Mouse (Mus musculus): ENCODE measurements around the gene Zkscan6.

Gene Zkscan6

DNA sequence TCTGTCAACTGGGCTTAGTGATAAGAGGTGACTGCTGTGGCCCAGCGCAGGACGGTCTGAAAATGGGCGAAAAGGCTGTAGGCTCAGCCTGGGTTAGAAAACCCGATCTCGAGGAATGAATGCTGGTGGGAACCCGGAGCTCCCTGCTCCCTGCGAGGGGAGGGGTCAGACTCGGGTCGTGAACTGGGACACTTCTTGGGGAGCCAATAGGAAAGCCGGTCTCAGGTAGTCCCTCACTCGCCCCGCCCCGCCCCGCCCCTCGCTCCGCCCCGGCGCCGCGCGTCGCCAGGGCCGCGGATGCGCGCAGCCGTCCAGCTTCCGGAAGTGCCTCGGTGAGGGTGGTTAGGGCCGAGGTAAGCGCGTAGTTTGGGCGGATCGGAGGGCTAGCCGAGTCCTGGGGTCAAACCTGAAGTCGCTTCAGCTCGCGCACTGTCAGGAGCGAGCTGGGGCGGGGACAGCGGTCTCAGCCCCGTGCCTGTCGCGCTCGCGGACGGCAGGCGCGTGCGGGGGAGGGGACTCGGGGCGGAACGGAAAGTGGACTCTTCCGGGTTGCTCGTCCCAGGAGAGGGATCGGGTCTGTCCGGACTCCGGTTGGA is at the start of gene Zkscan6:
Gene Zkscan6, plus strand, starts transcription at position 267 of the 596 bp plus-strand sequence.
- DNase-seq (ENCODE audit: extremely low spot score), result peak; percentile 98

DNA sequence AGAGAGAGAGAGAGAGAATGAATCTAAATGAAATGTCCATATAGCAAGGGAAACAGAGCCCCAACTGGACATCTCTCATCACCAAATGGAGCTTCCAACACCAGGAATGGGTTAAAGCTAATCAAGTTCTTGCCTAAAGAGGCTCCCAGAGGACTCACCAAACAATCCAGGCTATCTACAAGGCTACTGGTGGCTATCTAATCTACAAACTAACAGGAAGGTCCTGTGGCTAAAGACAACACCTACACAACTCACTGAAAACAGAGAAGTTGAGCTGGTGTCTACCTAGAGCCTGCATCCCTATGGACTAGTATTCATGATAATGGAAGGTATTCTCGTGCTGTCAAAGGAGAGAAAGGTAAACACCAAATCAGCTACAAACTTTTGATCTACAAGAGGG is 47.6 kb upstream of the Zkscan6 start:
- no peak for DNase-seq (ENCODE audit: extremely low spot score)

DNA sequence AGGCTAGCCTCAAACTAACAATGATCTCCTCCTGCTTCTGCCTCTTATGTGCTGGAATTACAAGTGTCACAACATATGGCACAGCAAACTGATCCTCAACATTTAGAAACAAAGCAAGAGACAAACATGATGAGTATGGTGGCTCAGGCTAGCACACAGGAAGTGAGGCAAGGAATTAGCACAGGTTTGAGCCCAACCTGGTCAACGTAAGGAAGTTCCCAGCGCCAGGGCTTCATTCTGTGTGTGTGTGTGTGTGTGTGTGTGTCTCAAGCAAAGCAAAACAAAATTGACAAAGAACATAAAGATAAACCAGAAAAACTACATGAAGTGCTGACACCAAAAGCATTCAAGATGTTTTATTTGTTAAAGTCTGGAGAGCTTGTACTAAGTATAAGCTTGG is 46.1 kb upstream of the Zkscan6 start:
- DNase-seq (ENCODE audit: extremely low spot score), result no peak

DNA sequence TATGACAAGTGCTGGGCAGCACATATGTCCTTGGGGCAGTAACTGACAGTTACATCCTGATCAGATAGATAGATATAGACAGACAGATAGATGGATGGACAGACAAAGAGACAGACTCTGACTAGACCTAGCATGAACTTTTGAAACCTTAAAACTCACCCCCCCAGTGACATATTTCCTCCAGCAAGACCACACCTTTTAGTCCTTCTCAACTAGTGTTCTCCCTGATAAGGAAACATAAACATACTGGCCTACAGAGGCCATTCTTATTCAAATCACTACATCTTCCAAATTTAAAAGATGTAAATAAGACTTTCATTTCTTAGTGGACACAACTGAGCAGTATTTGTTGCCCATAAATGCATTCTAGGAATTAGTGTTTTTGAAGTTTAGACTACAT is 38.5 kb upstream of the Zkscan6 start:
- DNase-seq (ENCODE audit: extremely low spot score), result no peak

DNA sequence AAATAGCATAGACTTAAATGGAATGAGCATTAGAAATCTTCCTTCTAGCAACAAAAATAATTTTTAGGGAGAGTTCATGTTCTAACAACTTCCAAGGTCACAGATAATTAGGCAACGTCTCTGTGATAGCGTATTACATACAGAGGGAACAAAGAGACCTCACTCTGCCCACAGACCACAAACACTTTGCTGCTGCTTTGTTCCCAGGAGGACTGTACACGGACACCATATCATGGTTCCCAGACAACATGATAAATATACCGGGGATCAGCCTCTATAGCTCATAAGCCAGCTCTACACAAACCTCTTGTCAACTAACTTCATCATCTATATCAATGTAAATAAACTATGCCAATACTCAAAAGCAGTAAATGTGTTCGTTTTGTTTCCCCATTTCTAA is 37.0 kb upstream of the Zkscan6 start:
- no peak for DNase-seq (ENCODE audit: extremely low spot score)

DNA sequence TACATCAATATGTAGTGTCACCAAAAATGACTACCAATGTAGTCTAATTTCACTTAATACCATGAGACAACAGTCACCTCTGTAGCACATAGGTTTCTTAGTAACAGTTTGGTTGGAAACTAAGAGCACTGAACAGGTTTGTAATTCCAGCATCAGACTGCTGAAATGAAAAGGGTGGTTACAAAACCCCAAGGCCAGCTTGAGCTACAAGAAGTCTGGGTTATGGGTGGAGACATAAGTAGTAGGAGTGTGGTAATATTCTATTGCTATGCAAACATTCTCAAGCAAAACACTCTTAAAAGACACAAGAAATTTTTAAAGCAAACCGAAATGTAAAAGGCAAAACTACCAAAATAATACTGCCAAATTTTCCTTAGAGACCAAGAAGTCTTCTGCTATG is 35.4 kb upstream of the Zkscan6 start:
- DNase-seq (ENCODE audit: extremely low spot score), result no peak

DNA sequence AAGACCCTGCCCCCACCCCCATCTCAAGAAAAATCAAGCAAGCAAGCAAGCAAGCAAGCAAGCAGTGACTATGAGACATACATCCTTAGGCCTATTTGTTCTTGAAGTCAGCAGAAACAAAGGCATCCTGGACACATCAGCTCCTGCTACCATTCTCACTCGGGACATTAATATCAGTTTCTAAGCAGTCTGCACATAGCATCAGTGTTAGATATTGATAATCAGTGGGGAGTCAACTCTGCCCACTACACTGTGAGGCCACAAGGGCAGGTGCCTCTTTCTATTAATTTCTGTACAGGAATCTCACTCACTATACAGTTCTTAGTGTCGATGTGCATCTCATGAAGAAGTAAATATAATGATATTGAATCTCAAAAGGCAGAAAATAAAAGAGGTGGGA is 33.4 kb upstream of the Zkscan6 start:
- no peak for DNase-seq (ENCODE audit: extremely low spot score)

DNA sequence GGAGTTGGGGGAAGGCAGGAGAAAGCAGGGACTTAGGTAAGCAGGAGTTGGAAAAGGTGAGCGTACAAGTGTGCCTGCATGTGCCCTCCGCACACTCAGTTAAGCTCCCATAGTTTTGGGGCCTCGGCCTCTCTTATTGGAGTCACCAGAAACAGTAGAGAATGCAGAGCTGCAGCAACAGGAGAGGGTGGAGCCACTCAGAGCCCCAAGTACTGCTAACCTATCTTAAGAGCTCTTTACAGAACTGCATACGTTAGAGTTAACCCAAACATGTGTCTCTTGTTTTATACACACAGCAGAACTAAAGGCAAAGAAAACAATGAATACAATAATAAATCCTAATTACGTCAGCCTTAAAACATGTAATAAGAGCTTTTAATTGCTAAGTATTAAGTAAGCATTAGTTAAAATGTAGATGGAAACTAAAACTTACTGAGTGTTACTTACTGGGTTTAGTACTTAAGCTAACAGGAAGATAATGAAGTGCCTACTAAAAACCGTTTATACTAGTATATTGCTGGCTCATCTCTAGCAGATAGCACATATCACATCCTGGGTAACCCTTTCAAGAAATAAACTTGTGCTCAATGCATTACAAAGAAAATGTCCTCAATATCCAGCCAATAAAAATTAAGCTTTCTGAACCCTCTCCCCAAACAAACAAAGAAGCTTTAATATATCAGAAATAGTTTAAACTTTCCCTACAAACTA is 32.9 kb upstream of the Zkscan6 start:
- no peak for DNase-seq (ENCODE audit: extremely low spot score)

DNA sequence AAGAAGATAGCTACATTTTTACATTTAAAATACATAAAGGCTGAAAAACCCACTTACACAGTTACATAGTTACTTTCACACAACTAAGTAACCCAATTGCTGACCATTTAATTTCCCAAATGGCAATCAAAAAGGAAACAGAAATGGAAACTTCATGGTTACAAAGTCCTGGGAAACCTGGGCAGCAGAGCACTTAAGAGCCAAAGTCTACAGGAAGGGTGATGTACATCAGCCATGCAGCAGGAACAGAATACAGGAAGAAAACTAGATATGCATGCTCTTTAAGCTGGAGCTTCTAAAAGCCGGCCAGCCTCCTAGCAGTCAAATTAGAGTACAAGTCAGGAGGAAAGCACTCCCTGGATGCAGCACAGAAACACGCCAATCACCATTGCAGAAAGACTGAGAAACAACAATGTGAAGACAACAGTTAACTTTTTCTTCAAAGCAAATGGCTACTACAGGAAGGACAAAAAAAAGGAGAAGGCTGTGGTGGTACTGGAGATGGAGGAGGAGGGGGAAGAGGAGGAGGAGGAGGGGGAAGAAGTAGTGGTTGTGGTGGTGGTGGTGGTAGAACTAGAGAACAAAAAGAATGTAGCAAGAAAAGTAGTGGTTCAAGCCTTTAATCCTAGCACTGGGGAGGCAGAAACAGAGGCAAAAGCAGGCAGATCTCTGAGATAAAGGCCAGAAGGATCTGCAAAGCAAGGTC is 29.9 kb upstream of the Zkscan6 start:
- no peak for DNase-seq (ENCODE audit: extremely low spot score)

DNA sequence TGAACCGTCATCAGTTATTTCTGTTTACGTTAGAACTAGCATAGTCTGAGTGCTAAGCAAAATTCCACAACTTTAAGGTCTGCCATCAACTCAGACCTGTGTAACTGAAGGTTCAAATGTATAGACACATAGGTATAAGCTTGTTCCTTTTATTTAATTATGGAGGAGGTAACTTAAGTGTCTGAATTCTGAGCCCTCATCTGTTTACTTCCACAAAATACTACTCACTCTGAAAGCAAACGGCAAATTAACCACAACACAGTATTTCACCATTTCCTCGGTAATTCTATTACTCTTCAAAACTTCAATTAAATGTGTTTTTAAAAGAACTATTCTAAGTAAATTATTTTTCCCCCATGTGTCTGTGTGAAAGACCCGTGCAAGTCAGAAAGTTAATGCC is 29.2 kb upstream of the Zkscan6 start:
- DNase-seq (ENCODE audit: extremely low spot score), result no peak

DNA sequence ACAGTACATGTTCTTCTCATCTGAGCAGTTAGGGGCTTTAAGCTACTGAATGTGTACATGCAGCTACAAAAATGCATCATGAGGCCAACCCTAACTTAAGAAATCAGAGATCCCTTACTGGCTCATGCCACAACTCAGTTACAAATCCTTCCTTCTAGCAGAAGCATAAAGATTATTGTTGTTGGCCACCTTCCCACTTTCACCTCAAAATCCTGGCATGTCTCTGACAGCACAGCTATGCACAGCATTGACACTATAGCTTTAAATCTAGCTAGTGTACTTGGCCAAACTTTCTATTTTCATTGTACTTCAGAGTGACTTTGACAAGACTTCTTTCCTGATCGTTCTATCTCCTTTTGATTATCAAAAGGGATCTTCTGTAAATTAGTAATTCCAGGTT is 27.9 kb upstream of the Zkscan6 start:
- DNase-seq (ENCODE audit: extremely low spot score), result no peak

DNA sequence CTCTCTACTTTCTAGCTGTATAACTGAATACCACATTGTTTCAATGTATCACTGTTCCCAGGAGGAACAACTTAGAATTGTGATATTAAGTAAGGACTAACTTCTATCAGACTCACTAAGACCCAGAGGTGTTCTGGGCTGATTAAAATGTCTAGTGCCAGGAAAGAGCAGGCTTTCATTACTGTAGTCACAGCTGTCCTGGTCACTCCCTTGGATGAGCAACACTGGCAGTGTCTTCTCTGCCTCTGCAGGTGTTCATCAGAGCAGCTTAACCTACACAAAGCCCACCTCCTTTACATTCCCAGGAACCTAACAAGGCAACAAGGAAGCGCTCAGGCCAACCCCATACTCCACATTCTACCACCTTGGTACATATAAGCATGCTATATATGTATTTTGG is 27.4 kb upstream of the Zkscan6 start:
- no peak for DNase-seq (ENCODE audit: extremely low spot score)

DNA sequence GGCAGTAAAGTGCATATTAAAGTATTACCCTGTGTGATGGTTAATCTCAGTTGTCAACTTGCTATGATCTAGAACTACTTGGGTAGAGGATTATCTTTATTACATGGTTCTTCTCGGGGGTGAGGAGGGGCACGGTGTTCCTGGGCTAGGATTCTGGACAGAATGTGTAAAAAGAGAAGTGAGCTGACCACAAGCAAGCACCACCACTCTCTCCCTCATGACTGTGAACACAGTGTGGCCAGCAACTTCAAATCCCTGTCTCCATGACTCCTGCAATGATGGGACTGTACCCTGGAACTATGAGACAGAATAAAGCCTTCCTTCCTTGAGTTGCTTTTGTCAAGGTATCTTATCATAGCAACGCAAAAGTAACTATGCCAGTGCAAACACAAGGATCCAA is 25.4 kb upstream of the Zkscan6 start:
- no peak for DNase-seq (ENCODE audit: extremely low spot score)

DNA sequence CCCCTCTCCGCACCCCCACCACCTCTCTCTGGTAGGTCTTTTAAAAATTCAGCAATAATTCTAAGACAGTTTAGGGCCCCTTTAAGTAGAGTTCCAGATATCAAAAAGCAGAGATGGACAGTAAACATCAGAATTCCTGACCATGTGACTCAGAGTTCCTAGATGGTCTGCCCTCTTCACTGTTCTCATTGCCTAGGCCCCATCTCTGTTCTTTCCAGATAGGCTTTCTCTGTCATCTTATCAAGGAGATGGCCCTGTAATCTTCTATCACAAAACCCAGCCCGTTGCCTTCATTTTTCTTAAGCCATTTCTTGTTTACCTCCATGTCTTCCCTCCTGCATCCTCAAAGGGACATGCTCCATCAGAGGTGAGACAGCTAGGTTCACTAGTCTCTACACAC is 20.8 kb upstream of the Zkscan6 start:
- DNase-seq (ENCODE audit: extremely low spot score), result no peak

DNA sequence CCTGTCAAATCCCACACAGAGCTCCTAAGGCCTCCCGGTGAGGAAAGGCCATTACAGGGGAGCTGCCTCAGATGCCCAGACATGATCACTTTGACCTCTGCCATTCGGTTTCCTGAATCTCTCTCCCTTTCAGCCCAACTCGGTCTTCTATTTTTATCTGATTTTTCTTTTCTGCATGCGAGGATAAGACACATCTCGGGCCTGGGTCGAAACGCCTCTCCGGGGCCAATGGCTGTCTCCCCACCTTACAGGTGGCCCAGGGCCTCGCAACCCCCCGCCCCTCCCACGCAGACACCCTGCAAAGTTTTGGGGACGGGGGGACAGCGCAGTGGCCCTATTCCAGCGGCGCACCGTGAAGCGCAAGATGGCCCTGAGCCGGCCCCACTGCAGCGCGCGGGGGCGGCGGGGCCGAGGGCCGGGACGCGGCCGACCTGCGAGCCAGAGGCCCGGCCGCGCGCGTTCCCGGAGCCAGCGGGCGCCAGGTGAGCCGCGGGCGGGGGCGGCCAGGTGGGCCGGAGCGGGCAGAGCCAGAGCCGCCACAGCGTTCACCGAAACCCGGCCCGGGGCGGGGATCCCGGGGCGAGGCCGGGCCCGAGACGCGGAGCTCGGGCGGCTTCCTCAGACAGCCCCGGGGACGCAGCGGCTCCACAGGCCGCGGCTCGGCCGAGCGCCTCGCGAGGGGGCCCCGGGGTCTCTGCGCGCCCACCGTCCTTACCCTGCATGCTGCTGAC is 19.4 kb upstream of the Zkscan6 start:
- no peak for DNase-seq (ENCODE audit: extremely low spot score)

DNA sequence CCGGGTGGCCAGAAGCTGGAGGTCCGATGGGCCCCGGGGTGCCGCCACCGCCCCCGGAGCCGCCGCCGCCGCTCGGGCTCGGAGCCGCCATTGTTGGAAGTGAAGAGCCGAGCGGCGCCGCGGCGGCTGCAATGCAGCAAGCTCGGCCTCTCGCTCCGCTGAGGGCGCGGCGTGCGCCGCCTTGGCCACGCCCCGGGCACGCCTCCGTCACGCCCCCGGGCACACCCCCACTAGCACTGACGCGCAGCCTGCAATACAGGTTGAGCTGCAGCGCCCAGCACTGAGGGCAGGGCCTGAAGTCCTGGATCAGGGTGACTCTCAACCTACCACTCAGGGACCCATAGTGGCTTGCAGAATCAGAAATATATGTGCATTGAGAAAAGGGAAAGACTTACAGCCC is 18.8 kb upstream of the Zkscan6 start, which contains the start of gene Map2k4:
Gene Map2k4, minus strand, starts transcription at position 144 of the 400 bp plus-strand sequence.
- peak; percentile 97 for DNase-seq (ENCODE audit: extremely low spot score)

DNA sequence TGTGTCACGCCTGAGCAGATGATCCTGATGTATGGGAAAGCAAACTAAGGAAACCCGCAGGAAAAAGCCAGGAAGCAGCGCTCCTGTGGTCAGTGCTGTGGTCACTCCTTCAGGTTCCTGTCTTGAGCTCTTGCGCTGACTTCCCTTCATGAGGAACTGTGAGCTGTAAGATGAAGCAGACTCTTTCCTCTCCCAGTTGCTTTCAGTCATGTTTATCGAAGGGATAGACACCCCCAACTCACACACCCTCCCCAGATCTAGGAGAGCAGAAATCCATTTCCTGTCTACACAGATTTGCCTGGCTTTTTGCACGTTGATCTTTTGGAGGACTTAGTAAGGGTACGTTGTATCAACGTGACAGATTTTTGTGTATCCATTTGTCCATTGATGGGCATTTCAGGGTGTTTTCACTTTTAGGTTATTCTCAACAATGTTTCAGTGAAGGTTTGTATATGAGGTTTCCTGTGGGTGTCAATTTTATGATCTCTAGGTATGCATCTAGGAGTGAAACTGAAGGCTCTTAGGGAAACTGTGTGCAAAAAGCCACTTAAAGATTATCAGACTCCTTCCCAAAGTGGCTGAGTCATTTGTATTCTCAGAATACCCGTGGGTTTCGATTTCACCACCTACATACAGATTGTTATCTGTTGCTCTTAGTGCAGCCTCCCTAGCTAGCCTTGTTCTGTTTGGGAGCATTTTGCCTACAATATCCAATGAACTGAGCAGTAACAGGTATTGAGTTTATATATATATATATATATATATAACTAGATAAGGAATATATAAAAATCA is 12.4 kb upstream of the Zkscan6 start:
- no peak for DNase-seq (ENCODE audit: extremely low spot score)

DNA sequence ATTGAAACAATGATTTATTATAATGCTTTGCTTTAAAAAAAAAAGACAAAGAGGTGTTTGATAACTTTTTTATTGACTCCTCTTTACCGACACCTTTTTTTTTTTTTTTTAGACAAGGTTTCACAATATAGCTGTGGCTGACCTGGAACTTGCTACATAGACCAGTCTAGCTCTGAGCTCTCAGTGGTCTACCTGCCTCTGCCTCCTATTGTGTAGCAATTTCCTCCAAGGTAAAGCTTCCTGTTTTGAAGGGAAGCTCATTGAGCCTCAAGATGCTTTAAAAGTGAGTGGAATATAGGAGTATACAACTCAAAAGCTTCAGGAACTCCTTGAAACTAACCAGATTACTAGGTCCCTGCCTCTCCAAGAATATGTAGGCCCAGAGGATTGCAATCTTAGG is 11.1 kb upstream of the Zkscan6 start:
- DNase-seq (ENCODE audit: extremely low spot score), result no peak

DNA sequence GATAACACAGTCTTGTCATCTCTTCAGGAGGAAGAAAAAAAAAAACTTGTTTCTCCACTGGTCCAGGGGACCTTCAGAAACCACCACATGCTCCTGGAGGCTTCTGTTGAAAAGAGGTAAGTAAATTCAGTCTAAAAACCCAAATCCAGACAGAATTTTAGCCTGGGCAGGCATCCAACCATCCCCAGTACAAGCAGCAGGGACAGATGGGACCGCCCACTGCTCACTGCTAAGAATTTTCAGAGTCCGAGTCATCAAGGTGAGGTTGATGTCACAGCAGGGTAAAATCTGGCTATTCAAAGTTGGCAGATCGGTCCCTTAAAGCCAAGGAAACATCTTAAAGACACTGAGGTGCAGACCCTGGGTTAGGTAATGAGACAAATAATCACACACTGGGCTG is 5.1 kb upstream of the Zkscan6 start:
- no peak for DNase-seq (ENCODE audit: extremely low spot score)

DNA sequence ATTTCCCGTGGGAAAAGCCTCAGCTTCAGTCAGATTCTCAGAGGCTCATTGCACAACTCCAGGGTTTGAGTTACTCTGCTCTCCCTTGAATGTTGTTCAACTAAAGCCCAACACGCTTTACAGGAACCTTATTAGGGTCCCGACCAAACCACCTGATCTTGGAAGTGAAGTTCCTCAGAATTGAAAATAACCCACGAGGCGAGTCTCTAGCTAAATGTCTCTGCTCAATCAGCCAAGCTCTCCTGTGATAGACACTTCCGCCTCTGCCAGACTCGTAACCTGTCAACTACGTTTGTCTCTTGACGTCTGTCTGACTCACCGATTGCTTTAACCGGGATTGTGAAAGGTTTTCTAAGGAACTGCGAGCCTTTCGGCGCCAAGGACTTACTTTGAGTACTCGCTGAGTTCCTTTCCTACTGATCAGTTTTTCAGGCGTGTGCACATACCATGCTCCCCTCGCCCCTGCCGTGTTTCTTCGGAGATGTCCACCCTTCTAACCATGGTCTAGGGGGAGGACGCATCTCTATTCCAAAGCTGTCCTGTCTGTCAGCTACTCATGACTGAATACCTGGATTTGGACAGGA is 562 bp upstream of the Zkscan6 start:
- no peak for DNase-seq (ENCODE audit: extremely low spot score)

DNA sequence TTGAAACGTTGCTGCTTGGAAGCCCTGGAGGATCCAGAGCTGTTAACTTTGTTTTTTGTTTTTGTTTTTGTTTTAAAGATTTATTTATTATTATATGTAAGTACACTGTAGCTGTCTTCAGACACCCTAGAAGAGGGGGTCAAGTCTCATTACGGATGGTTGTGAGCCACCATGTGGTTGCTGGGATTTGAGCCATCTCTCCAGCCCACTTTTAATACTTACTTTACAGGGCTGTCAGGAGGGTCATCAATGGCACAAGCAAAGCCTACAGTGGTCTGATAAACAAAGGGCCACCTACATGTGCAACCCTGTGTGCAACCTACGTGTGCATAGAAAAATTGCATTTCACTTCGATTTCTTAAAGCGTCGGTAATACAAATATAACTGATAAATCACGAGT is 626 bp downstream of the Zkscan6 start:
- no peak for DNase-seq (ENCODE audit: extremely low spot score)
